Mouse (Mus musculus) neural tube, embryonic 11.5 days (tissue): ENCODE measurements at regions not wholly inside any gene's neighbourhood (a gene's known extent, or its start where the extent isn't known, plus 50 kb on each side); places are given as distances from the start of the nearest gene placed in this dataset.

ENCODE experiments used
- ATAC-seq: fragments of 200-750 bp; cut with Nextera tagmentation; 2 replicates; pipeline ENCODE4 v1.8.0; 2017; ENCODE audit warnings: moderate number of reproducible peaks, mild to moderate bottlenecking, moderate TSS enrichment, moderate library complexity; ENCODE audit not compliant: insufficient read depth, low FRiP score, low TSS enrichment
- DNase-seq: peaks from one replicate; pipeline ENCODE4 v3.0.0-alpha.2; 2015; ENCODE audit warnings: low spot score
- H3K27ac ChIP-seq: fragments of 300-500 bp; sonication (generic); 2 replicates; pipeline ENCODE4 v1.5.1; 2014; ENCODE audit warnings: low read depth, mild to moderate bottlenecking, low read length
- H3K27me3 ChIP-seq: fragments of 300-500 bp; sonication (generic); 2 replicates; pipeline ENCODE4 v1.6.1; 2014; ENCODE audit warnings: mild to moderate bottlenecking, low read length, mixed read lengths; ENCODE audit not compliant: control insufficient read depth, insufficient read depth
- H3K36me3 ChIP-seq: fragments of 300-500 bp; sonication (generic); 2 replicates; pipeline ENCODE4 v1.6.1; 2014; ENCODE audit warnings: mild to moderate bottlenecking, low read length, moderate library complexity, mixed read lengths; ENCODE audit not compliant: control insufficient read depth, insufficient read depth
- H3K4me1 ChIP-seq: fragments of 300-500 bp; sonication (generic); 2 replicates; pipeline ENCODE4 v1.6.1; 2014; ENCODE audit warnings: low read length, mixed read lengths; ENCODE audit not compliant: control insufficient read depth, insufficient read depth
- H3K4me2 ChIP-seq: fragments of 300-500 bp; sonication (generic); 2 replicates; pipeline ENCODE4 v1.6.1; 2014; ENCODE audit warnings: low read depth, mild to moderate bottlenecking, moderate library complexity
- H3K4me3 ChIP-seq: fragments of 300-500 bp; sonication (generic); 2 replicates; pipeline ENCODE4 v1.5.1; 2014; ENCODE audit warnings: low read depth, low read length
- H3K9ac ChIP-seq: fragments of 300-500 bp; sonication (generic); 2 replicates; pipeline ENCODE4 v1.6.1; 2014; ENCODE audit warnings: mild to moderate bottlenecking, low read length
- H3K9me3 ChIP-seq: fragments of 300-500 bp; sonication (generic); 2 replicates; pipeline ENCODE4 v1.6.1; 2016; ENCODE audit warnings: low read length; ENCODE audit not compliant: control insufficient read depth
- WGBS: fragments of 180-500 bp; shearing (Covaris S2); extraction: QIAGEN DNeasy Blood & Tissue Kit; methylation state at CpG from one replicate; pipeline ENCODE4 v1.1.7; 2014; 5-methylcytosine and 5-hydroxymethylcytosine counted together

GRCm38 (mm10) chr14:120849159-120849558 lies 61.9 kb upstream of the Ipo5 start:
- no peaks in the 10 kb centered on the region for H3K36me3 ChIP-seq
- no peak overlapping the region for H3K4me2 ChIP-seq
- ATAC-seq (no peak), DNase-seq (no peak)
- H3K4me1 ChIP-seq: 0 out of 2 replicates have a peak, but pooled peaks cover 4% of the 10 kb centered on the region
- H3K27ac ChIP-seq: no peak overlapping the region
- no peak overlapping the region for H3K4me3 ChIP-seq
- H3K27me3 ChIP-seq: no peaks in the 10 kb centered on the region
- H3K9ac ChIP-seq: no peak overlapping the region
- 72% methylated on average over 10 of the region's 10 CpGs for WGBS
- H3K9me3 ChIP-seq: no peaks in the 10 kb centered on the region

- ATAC-seq: no peak
- WGBS: 90% methylated on average over 5 of the region's 5 CpGs
- H3K4me3 ChIP-seq: no peak overlapping the region
Measured at GRCm38 (mm10) chr14:120853643-120854042, 57.4 kb upstream of the Ipo5 start.

GRCm38 (mm10) chr14:120854559-120854958 lies 56.5 kb upstream of the Ipo5 start:
- Histone ChIP-seq H3K27ac (no peak overlapping the region), H3K27me3 (no peaks in the 10 kb centered on the region), H3K36me3 (no peaks in the 10 kb centered on the region), H3K9ac (no peak overlapping the region), H3K4me1 (no peaks in the 10 kb centered on the region), H3K9me3 (no peaks in the 10 kb centered on the region), H3K4me2 (no peak overlapping the region), H3K4me3 (no peak overlapping the region)
- DNase-seq: no peak
- peak; percentile 48; the same call in 1 of the 2 replicates for ATAC-seq
- 72% methylated on average over 7 of the region's 7 CpGs for WGBS

More at GRCm38 (mm10) chr14:120853643-120854042, 57.4 kb upstream of the Ipo5 start:
- Histone ChIP-seq H3K9me3 (no peaks in the 10 kb centered on the region), H3K9ac (no peak overlapping the region), H3K4me1 (no peaks in the 10 kb centered on the region), H3K4me2 (no peak overlapping the region), H3K27ac (no peak overlapping the region), H3K36me3 (no peaks in the 10 kb centered on the region), H3K27me3 (no peaks in the 10 kb centered on the region)
- DNase-seq: no peak

DNA sequence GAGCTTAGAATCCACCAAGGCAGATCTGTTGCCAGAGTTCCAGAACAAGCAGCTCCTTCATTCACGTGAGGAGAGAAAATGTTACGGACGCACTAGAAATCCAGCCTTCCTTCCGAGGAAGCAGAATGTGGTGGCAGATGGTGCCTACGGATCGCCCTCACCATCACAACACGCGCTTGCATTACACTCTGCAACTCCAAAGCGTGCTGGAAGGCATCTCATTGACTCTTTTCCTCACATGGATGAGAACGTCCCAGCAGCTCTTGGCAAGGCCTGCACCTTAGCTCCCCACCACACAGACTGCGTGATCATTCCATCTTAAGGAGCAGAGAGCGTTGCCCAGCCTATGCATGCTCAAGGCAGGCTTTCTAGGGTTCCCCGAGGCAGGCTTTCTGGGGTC lies 55.8 kb upstream of the Ipo5 start:
- H3K27ac ChIP-seq: no peak overlapping the region
- H3K4me2 ChIP-seq: no peak overlapping the region
- no peak for ATAC-seq
- H3K4me3 ChIP-seq: no peak overlapping the region
- DNase-seq: no peak
- no peak overlapping the region for H3K9ac ChIP-seq
- WGBS: 93% methylated on average over 13 of the region's 13 CpGs
- H3K9me3 ChIP-seq: no peaks in the 10 kb centered on the region
- H3K36me3 ChIP-seq: no peaks in the 10 kb centered on the region
- H3K4me1 ChIP-seq: no peaks in the 10 kb centered on the region
- H3K27me3 ChIP-seq: no peaks in the 10 kb centered on the region
